In the genomic region with DNA sequence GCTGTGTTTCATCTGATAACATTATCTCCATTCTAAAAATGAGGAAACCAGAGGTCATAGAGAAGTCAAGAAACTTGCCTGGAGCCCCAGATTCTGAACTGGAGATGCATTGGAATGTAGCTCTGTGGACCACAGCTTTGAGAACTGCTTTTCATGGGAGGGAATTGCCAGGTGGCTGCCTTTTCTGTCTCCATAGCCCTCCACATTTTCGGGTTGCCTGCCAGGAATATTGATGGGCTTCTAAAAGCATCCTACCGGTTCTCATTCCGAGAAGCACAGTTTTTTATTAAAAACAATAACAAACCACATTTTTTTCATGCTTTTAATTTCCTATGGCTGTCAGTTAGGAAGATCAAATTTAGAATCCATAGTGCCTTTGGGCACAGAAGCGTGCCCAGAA, we compare ENCODE assay signal across 18 mouse cellular contexts. TPM values are rescaled to one million over a fixed set of nuclear protein-coding genes. Genes with fewer than 3 reads are reported as not detected.
DNase-seq lines count a peak whose midpoint lies in the region; TF ChIP-seq lines count a peak whose summit lies in the region.
"Had no signal": no experiment of that assay in that cellular context is flagged by ENCODE, and none has a peak within 500 bp of the region (broad histone marks: within the 10 kb centered on the region; RNA-seq: fewer than 3 reads in every experiment).

No protein-coding gene starts in this region.

- peak; percentile 14 for DNase-seq in heart, adult 11 months
- DNase-seq in heart, adult 9 months (ENCODE audit: low spot score in 2 of 2): no peak
- peak; percentile 28 for DNase-seq in layer of hippocampus, adult 9-11 months
- DNase-seq in layer of hippocampus, adult 8-10 months (ENCODE audit: low spot score in 2 of 2): no peak
- no peak for DNase-seq in MEL (ENCODE audit: low read depth, low spot score)
- peak; percentile 45 for DNase-seq in brain, adult 2 months (ENCODE audit: low read depth, low spot score)
- DNase-seq: adrenal gland, adult 8-10 months; adrenal gland, postnatal 36 days; cerebellum, adult 11 months; cerebellum, adult 8-10 months; embryo, embryonic 11 days; forebrain, postnatal 0 days; gastrocnemius, postnatal 14 days; heart, postnatal 36 days had no signal

- no peak for TF ChIP-seq POLR2A in MEL (IDR thresholded peaks at IDR 0.05; ENCODE audit: control insufficient read depth in 1 of 2, insufficient read depth in 1 of 2, low read depth in 1 of 2, low read length in 2 of 2, poor library complexity in 1 of 2)

- no peak overlapping the region for H3K9ac ChIP-seq in MEL (ENCODE audit: control insufficient read depth, low read depth, low read length, poor library complexity, severe bottlenecking)
- H3K9ac ChIP-seq: embryonic facial prominence, embryonic 12.5 days; forebrain, embryonic 13.5 days; forebrain, postnatal 0 days; heart, embryonic 13.5 days; hindbrain, embryonic 15.5 days had no signal

- no peak for TF ChIP-seq RAD21 in MEL (IDR thresholded peaks at IDR 0.05; ENCODE audit: low read depth, low read length)

- no peak overlapping the region for H3K27ac ChIP-seq in MEL (ENCODE audit: control insufficient read depth, low read depth, low read length)
- H3K27ac ChIP-seq: embryonic facial prominence, embryonic 12.5 days; forebrain, embryonic 13.5 days; heart, embryonic 13.5 days; hindbrain, embryonic 15.5 days had no signal

- TF ChIP-seq EP300 in MEL (IDR thresholded peaks at IDR 0.05; ENCODE audit: low read depth in 1 of 2, low read length in 2 of 2): no peak

- no peaks in the 10 kb centered on the region for H3K79me2 ChIP-seq in MEL (ENCODE audit: control insufficient read depth, insufficient read depth, low read length, poor library complexity)

- H3K4me1 ChIP-seq in MEL (ENCODE audit: control insufficient read depth in 1 of 2, insufficient read depth in 2 of 2, low read length in 2 of 2): peaks cover 0 to 3% of the 10 kb centered on the region in 2 experiments; a peak in 2 of 4 replicates

- H3K9me3 ChIP-seq in MEL (replicated peaks; ENCODE audit: insufficient read depth, low read length): no peaks in the 10 kb centered on the region
- H3K9me3 ChIP-seq: embryonic facial prominence, embryonic 12.5 days; forebrain, embryonic 13.5 days; heart, embryonic 13.5 days; hindbrain, embryonic 15.5 days had no signal

- H3K27me3 ChIP-seq in MEL (ENCODE audit: control insufficient read depth in 1 of 2, insufficient read depth in 2 of 2, low read length in 2 of 2): peaks cover 0 to 7% of the 10 kb centered on the region in 2 experiments; a peak in 2 of 4 replicates
- H3K27me3 ChIP-seq: embryonic facial prominence, embryonic 12.5 days; forebrain, embryonic 13.5 days; heart, embryonic 13.5 days; hindbrain, embryonic 15.5 days had no signal

- TF ChIP-seq CTCF in MEL (IDR thresholded peaks at IDR 0.05 in 2 of 3, conservative IDR thresholded peaks at IDR 0.05 in 1 of 3; ENCODE audit: control insufficient read depth in 1 of 3, insufficient read depth in 1 of 3, low read depth in 2 of 3, low read length in 3 of 3, poor library complexity in 1 of 3, severe bottlenecking in 1 of 3): no peak

- no peak overlapping the region for H3K4me3 ChIP-seq in MEL (ENCODE audit: control insufficient read depth in 1 of 2, insufficient read depth in 1 of 2, low read depth in 2 of 2, low read length in 2 of 2)
- H3K4me3 ChIP-seq: embryonic facial prominence, embryonic 12.5 days; forebrain, embryonic 13.5 days; heart, embryonic 13.5 days; hindbrain, embryonic 15.5 days had no signal

- H3K36me3 ChIP-seq in MEL (ENCODE audit: control insufficient read depth in 1 of 2, insufficient read depth in 2 of 2, low read length in 2 of 2): no peaks in the 10 kb centered on the region
- H3K36me3 ChIP-seq: embryonic facial prominence, embryonic 12.5 days; heart, embryonic 13.5 days; hindbrain, embryonic 15.5 days had no signal

TF ChIP-seq in MEL, 35 proteins besides CTCF, POLR2A, EP300 and RAD21:
- TF ChIP-seq GATA1 (IDR thresholded peaks at IDR 0.05; ENCODE audit: low read depth, low read length): 0 out of 2 replicates have a peak, but pooled peaks have one; percentile 16
- no peak for TF ChIP-seq HCFC1 (IDR thresholded peaks at IDR 0.05; ENCODE audit: low read depth, low read length)
TF ChIP-seq in MEL: peak in this region for 1.

RNA-seq across cellular contexts. Expression of gene Zfp697, which starts 4.8 kb away (rescaled TPM):
- total RNA-seq in layer of hippocampus, adult 8-10 months (2022): 10 to 100 TPM; 27.1 to 32.6 (median 27.9) TPM
- total RNA-seq in MEL (2012; rRNA removed): 0.03 and 0.04 TPM in 2 replicates
- not detected for polyA plus RNA-seq in MEL (2012; ENCODE audit: insufficient read depth in 1 of 2, insufficient read length in 2 of 2, low read depth in 1 of 2, low replicate concordance in 2 of 2, missing spikeins in 1 of 2)

RNA-seq across cellular contexts. Expression of gene Phgdh, which starts 47.3 kb away (rescaled TPM):
- 10 to 100 TPM; 61.3 to 72.1 (median 67.5) TPM for total RNA-seq in layer of hippocampus, adult 8-10 months (2022)
- 247 and 310 TPM in 2 replicates for total RNA-seq in MEL (2012; rRNA removed)
- polyA plus RNA-seq in MEL (2012; ENCODE audit: insufficient read depth in 1 of 2, insufficient read length in 2 of 2, low read depth in 1 of 2, low replicate concordance in 2 of 2, missing spikeins in 1 of 2): 100 to 1,000 TPM in 1 of 2 experiments, not detected in 1; 303 TPM

Comparison
In these comparisons a context has a peak if more than half of its experiments do, and no peak if none do; other contexts are left out.
1. DNase-seq: peak in heart, adult 11 months (single experiment), layer of hippocampus, adult 9-11 months (single experiment) and brain, adult 2 months (single experiment); none in heart, adult 9 months (0 of 2), layer of hippocampus, adult 8-10 months (0 of 2) and MEL (single experiment).
2. RNA of gene Zfp697, which starts 4.8 kb away (total RNA-seq): 27.1 to 32.6 TPM in layer of hippocampus, adult 8-10 months; 0.03 to 0.04 TPM in MEL; every median in the first group is over 10 times any median in the second.